Mouse (Mus musculus) lung, adult 2 months (tissue): ENCODE results near the gene Vegfa.

Experiments
- CTCF ChIP-seq: fragments of 200-500 bp; IDR thresholded peaks from 2 replicates; pipeline ENCODE4 v1.5.1; 2011; ENCODE audit warnings: mild to moderate bottlenecking, low read length, control low read depth; ENCODE audit not compliant: insufficient read depth
- POLR2A ChIP-seq: fragments of 200-500 bp; IDR thresholded peaks from 2 replicates; pipeline ENCODE4 v1.6.1; 2011; ENCODE audit warnings: low read depth, mild to moderate bottlenecking, control low read depth, low read length, borderline replicate concordance; ENCODE audit errors: extremely low read depth

GRCm38 (mm10) chr17:46016617-46017016, 15.6 kb downstream of the Vegfa start:
- TF ChIP-seq POLR2A = no peak
- no peak for TF ChIP-seq CTCF
